In genomic region chr13:62901139-62901538, GRCm38 (mm10) we compare ENCODE assay signal across 13 mouse cellular contexts. TPM values are rescaled to one million over a fixed set of nuclear protein-coding genes. Genes with fewer than 3 reads are reported as not detected.
"Had no signal": no experiment of that assay in that cellular context is flagged by ENCODE, and none has a peak within 500 bp of the region (broad histone marks: within the 10 kb centered on the region; RNA-seq: fewer than 3 reads in every experiment).

No protein-coding gene starts in this region.

- ATAC-seq: liver, postnatal 0 days; lung, postnatal 0 days had no signal

- DNase-seq: liver, postnatal 0 days; lung, adult 2 months; lung, postnatal 14 days; lung, postnatal 36 days; midbrain, embryonic 14.5 days; right cerebral cortex, postnatal 14 days; thymus, adult 2 months; thymus, postnatal 25 days; thymus, postnatal 4 days had no signal

RNA-seq across cellular contexts. Expression of gene Fbp1, which starts 13.1 kb away (rescaled TPM):
- total RNA-seq: midbrain, postnatal 0 days; neutrophil, adult 5-6 weeks had no signal

RNA-seq across cellular contexts. Expression of gene Fbp2, which starts 42.9 kb away (rescaled TPM):
- total RNA-seq: monocyte, adult 5-6 weeks; neutrophil, adult 5-6 weeks had no signal
